Comparison of ENCODE assay signal across 22 mouse cellular contexts in the genomic region with DNA sequence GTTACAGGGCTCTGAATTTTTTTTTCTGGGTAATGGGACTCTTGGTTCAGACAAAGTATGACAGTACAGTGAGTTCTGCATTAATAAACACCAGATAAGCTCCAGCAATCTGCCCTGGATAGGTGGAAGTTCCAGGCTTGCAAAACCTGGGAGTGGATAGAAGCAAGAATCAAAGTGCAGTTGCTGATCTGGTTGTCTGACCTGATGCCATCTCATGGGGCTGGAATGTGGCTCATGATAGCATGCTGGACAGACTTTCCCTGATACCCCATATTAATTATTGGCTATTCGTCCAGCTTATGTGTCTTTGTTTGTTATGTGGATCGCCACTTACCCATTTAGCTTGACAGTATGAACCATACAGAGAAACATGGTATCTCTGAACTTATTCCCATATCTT.
"Had no signal": no experiment of that assay in that cellular context is flagged by ENCODE, and none has a peak within 500 bp of the region (broad histone marks: within the 10 kb centered on the region; RNA-seq: fewer than 3 reads in every experiment).

No protein-coding gene starts in this region.

- H3K4me1 ChIP-seq: hindbrain, embryonic 13.5 days; hindbrain, embryonic 15.5 days; limb, embryonic 10.5 days; limb, embryonic 12.5 days; liver, embryonic 13.5 days had no signal

- H3K4me2 ChIP-seq: heart, embryonic 12.5 days; hindbrain, embryonic 13.5 days; hindbrain, embryonic 15.5 days; limb, embryonic 12.5 days; liver, embryonic 11.5 days; liver, embryonic 13.5 days had no signal

- H3K9me3 ChIP-seq: heart, embryonic 10.5 days; heart, embryonic 12.5 days; hindbrain, embryonic 13.5 days; hindbrain, embryonic 15.5 days; limb, embryonic 10.5 days; limb, embryonic 12.5 days; liver, embryonic 13.5 days had no signal

- H3K36me3 ChIP-seq: heart, embryonic 10.5 days; heart, embryonic 12.5 days; hindbrain, embryonic 13.5 days; hindbrain, embryonic 15.5 days; limb, embryonic 10.5 days; limb, embryonic 12.5 days; liver, embryonic 13.5 days had no signal

- H3K27ac ChIP-seq: heart, embryonic 10.5 days; hindbrain, embryonic 13.5 days; hindbrain, embryonic 15.5 days; hindbrain, postnatal 0 days; layer of hippocampus, adult 2 months; left cerebral cortex, adult 2 months; limb, embryonic 10.5 days; limb, embryonic 12.5 days; liver, embryonic 13.5 days had no signal

- H3K27me3 ChIP-seq: heart, embryonic 12.5 days; hindbrain, embryonic 13.5 days; hindbrain, embryonic 15.5 days; limb, embryonic 12.5 days; liver, embryonic 13.5 days had no signal

- H3K4me3 ChIP-seq: heart, embryonic 10.5 days; heart, embryonic 12.5 days; hindbrain, embryonic 13.5 days; hindbrain, embryonic 15.5 days; layer of hippocampus, adult 2 months; left cerebral cortex, adult 2 months; limb, embryonic 10.5 days; limb, embryonic 12.5 days; liver, embryonic 13.5 days had no signal

- ATAC-seq: hindbrain, postnatal 0 days had no signal

- H3K9ac ChIP-seq: heart, embryonic 12.5 days; hindbrain, embryonic 13.5 days; hindbrain, embryonic 15.5 days; limb, embryonic 12.5 days; liver, embryonic 13.5 days had no signal

- DNase-seq: gastrocnemius, postnatal 14 days; gastrocnemius, postnatal 36 days; heart, adult 18-20 months; heart, postnatal 14 days; heart, postnatal 36 days; kidney, adult 18-20 months; kidney, adult 8-10 months; kidney, postnatal 10 days; kidney, postnatal 25 days; kidney, postnatal 4 days; liver; liver, embryonic 13.5 days had no signal
